Mouse (Mus musculus) hindbrain, embryonic 13.5 days (tissue): ENCODE measurements around the gene Bcl11a. TPM values are rescaled to one million over a fixed set of nuclear protein-coding genes. Genes with fewer than 3 reads are reported as not detected.

Source experiments
- ATAC-seq: fragments of 200-750 bp; cut with Nextera tagmentation; 2 replicates; pipeline ENCODE4 v1.8.0; 2017; ENCODE audit warnings: moderate TSS enrichment; ENCODE audit not compliant: low FRiP score
- H3K27ac ChIP-seq: fragments of 300-500 bp; sonication (generic); 2 replicates; pipeline ENCODE4 v1.5.1; 2015; ENCODE audit warnings: inconsistent platforms, mild to moderate bottlenecking, moderate library complexity
- H3K27me3 ChIP-seq: fragments of 300-500 bp; sonication (generic); 2 replicates; pipeline ENCODE4 v1.6.1; 2015; ENCODE audit warnings: mild to moderate bottlenecking, inconsistent platforms
- H3K36me3 ChIP-seq: fragments of 300-500 bp; sonication (generic); 2 replicates; pipeline ENCODE4 v1.6.1; 2015; ENCODE audit warnings: mild to moderate bottlenecking, inconsistent platforms
- H3K4me1 ChIP-seq: fragments of 300-500 bp; sonication (generic); replicated peaks from 2 replicates; pipeline ENCODE4 v1.6.1; 2015; ENCODE audit warnings: inconsistent platforms
- H3K4me2 ChIP-seq: fragments of 300-500 bp; sonication (generic); 2 replicates; pipeline ENCODE4 v1.6.1; 2015; ENCODE audit warnings: inconsistent platforms, mild to moderate bottlenecking, moderate library complexity
- H3K4me3 ChIP-seq: fragments of 300-500 bp; sonication (generic); 2 replicates; pipeline ENCODE4 v1.5.1; 2015; ENCODE audit warnings: mild to moderate bottlenecking, inconsistent platforms
- H3K9ac ChIP-seq: fragments of 300-500 bp; sonication (generic); 2 replicates; pipeline ENCODE4 v1.6.1; 2015; ENCODE audit warnings: mild to moderate bottlenecking, inconsistent platforms
- H3K9me3 ChIP-seq: fragments of 300-500 bp; sonication (generic); 2 replicates; pipeline ENCODE4 v1.6.1; 2016; ENCODE audit warnings: inconsistent platforms
- WGBS: fragments of 180-500 bp; shearing (Covaris S2); methylation state at CpG from one replicate; pipeline ENCODE4 v1.1.7; 2015; 5-methylcytosine and 5-hydroxymethylcytosine counted together
- polyA plus RNA-seq: library from polyadenylated mRNA; unstranded; fragments of >200 nt; fragmentation: Nextera tagmentation; extraction: Ambion mirVana; gene quantifications from 2 replicates; pipeline ENCODE4 v1.2.1, GENCODE M21; 2015

The Bcl11a gene
- polyA plus RNA-seq, 1 experiment from 2014 or later = 129 TPM

GRCm38 (mm10) chr11:24082385-24083075 lies 4.7 kb downstream of the Bcl11a start:
- Histone ChIP-seq H3K9ac (peak overlapping the region; percentile 99), H3K4me1 (peaks cover 47% of the 10 kb centered on the region), H3K9me3 (no peaks in the 10 kb centered on the region), H3K4me2 (peak overlapping the region; percentile 99), H3K36me3 (peaks cover 22% of the 10 kb centered on the region), H3K27ac (peak overlapping the region; percentile 100), H3K4me3 (peak overlapping the region; percentile 86), H3K27me3 (no peaks in the 10 kb centered on the region)
- no peak for ATAC-seq
- 11% methylated on average over 11 of the region's 11 CpGs for WGBS

GRCm38 (mm10) chr11:24083076-24083405 lies 5.2 kb downstream of the Bcl11a start:
- Histone ChIP-seq H3K27me3 (no peaks in the 10 kb centered on the region), H3K27ac (peak overlapping the region; percentile 100), H3K4me3 (peak overlapping the region; percentile 86), H3K4me2 (peak overlapping the region; percentile 99), H3K36me3 (peaks cover 27% of the 10 kb centered on the region), H3K9me3 (no peaks in the 10 kb centered on the region), H3K4me1 (peaks cover 52% of the 10 kb centered on the region), H3K9ac (peak overlapping the region; percentile 75)
- ATAC-seq = no peak
- WGBS = 37% methylated on average over 1 of the region's 1 CpGs

GRCm38 (mm10) chr11:24083423-24083822 lies 5.6 kb downstream of the Bcl11a start:
- Histone ChIP-seq H3K9ac (peak overlapping the region; percentile 75), H3K27me3 (no peaks in the 10 kb centered on the region), H3K4me2 (peak overlapping the region; percentile 99), H3K36me3 (peaks cover 27% of the 10 kb centered on the region), H3K9me3 (no peaks in the 10 kb centered on the region), H3K4me3 (peak overlapping the region; percentile 86), H3K4me1 (peaks cover 56% of the 10 kb centered on the region), H3K27ac (peak overlapping the region; percentile 100)
- 39% methylated on average over 7 of the region's 7 CpGs for WGBS
- no peak for ATAC-seq

GRCm38 (mm10) chr11:24084077-24084476 lies 6.2 kb downstream of the Bcl11a start:
- Histone ChIP-seq H3K9ac (peak overlapping the region; percentile 75), H3K9me3 (no peaks in the 10 kb centered on the region), H3K27ac (peak overlapping the region; percentile 86; the same call in 1 of the 2 replicates), H3K4me1 (peaks cover 62% of the 10 kb centered on the region), H3K4me2 (peak overlapping the region; percentile 99), H3K27me3 (no peaks in the 10 kb centered on the region), H3K36me3 (peaks cover 27% of the 10 kb centered on the region), H3K4me3 (peak overlapping the region; percentile 86)
- ATAC-seq = no peak
- WGBS = 51% methylated on average over 3 of the region's 3 CpGs

- 34% methylated on average over 4 of the region's 4 CpGs for whole genome bisulfite sequencing
- Histone ChIP-seq H3K4me2 (peak overlapping the region; percentile 99), H3K27ac (peak overlapping the region; percentile 86), H3K27me3 (no peaks in the 10 kb centered on the region), H3K36me3 (peaks cover 27% of the 10 kb centered on the region), H3K9me3 (no peaks in the 10 kb centered on the region), H3K4me3 (peak overlapping the region; percentile 28), H3K4me1 (peaks cover 68% of the 10 kb centered on the region), H3K9ac (peak overlapping the region; percentile 73)
- ATAC-seq = no peak
Observed at GRCm38 (mm10) chr11:24084590-24084989, 6.7 kb downstream of the Bcl11a start.

- peak overlapping the region; percentile 61 for H3K9ac ChIP-seq
- ATAC-seq = no peak
- no peaks in the 10 kb centered on the region for H3K27me3 ChIP-seq
- no peaks in the 10 kb centered on the region for H3K9me3 ChIP-seq
- peak overlapping the region; percentile 99 for H3K4me2 ChIP-seq
- peaks cover 29% of the 10 kb centered on the region for H3K36me3 ChIP-seq
- WGBS = 47% methylated on average over 6 of the region's 6 CpGs
- H3K27ac ChIP-seq = peak overlapping the region; percentile 78
- H3K4me1 ChIP-seq = peaks cover 74% of the 10 kb centered on the region
- H3K4me3 ChIP-seq = peak overlapping the region; percentile 20
Observed at GRCm38 (mm10) chr11:24085986-24086385, 8.1 kb downstream of the Bcl11a start.

GRCm38 (mm10) chr11:24087069-24087468 lies 9.2 kb downstream of the Bcl11a start:
- H3K9me3 ChIP-seq = no peaks in the 10 kb centered on the region

GRCm38 (mm10) chr11:24090443-24090842 lies 12.6 kb downstream of the Bcl11a start:
- Histone ChIP-seq H3K27ac (peak overlapping the region; percentile 35; the same call in 1 of the 2 replicates), H3K4me1 (peaks cover 89% of the 10 kb centered on the region), H3K36me3 (peaks cover 26% of the 10 kb centered on the region), H3K4me3 (0 out of 2 replicates have a peak overlapping the region, but pooled peaks have one; percentile 1), H3K9ac (peak overlapping the region; percentile 36; the same call in 1 of the 2 replicates), H3K4me2 (peak overlapping the region; percentile 99), H3K9me3 (no peaks in the 10 kb centered on the region), H3K27me3 (no peaks in the 10 kb centered on the region)
- WGBS = 72% methylated on average over 4 of the region's 4 CpGs
- no peak for ATAC-seq

More at GRCm38 (mm10) chr11:24087069-24087468, 9.2 kb downstream of the Bcl11a start:
- no peak for ATAC-seq
- H3K4me2 ChIP-seq = peak overlapping the region; percentile 99
- H3K4me3 ChIP-seq = 0 out of 2 replicates have a peak overlapping the region, but pooled peaks have one; percentile 20
- 69% methylated on average over 4 of the region's 4 CpGs for WGBS
- H3K9ac ChIP-seq = peak overlapping the region; percentile 61; the same call in 1 of the 2 replicates
- peaks cover 29% of the 10 kb centered on the region for H3K36me3 ChIP-seq
- H3K27me3 ChIP-seq = no peaks in the 10 kb centered on the region
- H3K4me1 ChIP-seq = peaks cover 82% of the 10 kb centered on the region
- H3K27ac ChIP-seq = peak overlapping the region; percentile 78

GRCm38 (mm10) chr11:24091393-24092080 lies 13.7 kb downstream of the Bcl11a start:
- peak overlapping the region; percentile 64 for H3K9ac ChIP-seq

GRCm38 (mm10) chr11:24092618-24093017 lies 14.8 kb downstream of the Bcl11a start:
- Histone ChIP-seq H3K9me3 (no peaks in the 10 kb centered on the region), H3K4me3 (no peak overlapping the region), H3K27ac (peak overlapping the region; percentile 56), H3K9ac (no peak overlapping the region; the same call in 1 of the 2 replicates), H3K4me1 (peaks cover 88% of the 10 kb centered on the region), H3K4me2 (peak overlapping the region; percentile 17; the same call in 1 of the 2 replicates), H3K36me3 (peaks cover 6% of the 10 kb centered on the region), H3K27me3 (no peaks in the 10 kb centered on the region)
- ATAC-seq = no peak
- 66% methylated on average over 3 of the region's 3 CpGs for WGBS

More at GRCm38 (mm10) chr11:24091393-24092080, 13.7 kb downstream of the Bcl11a start:
- 15% methylated on average over 15 of the region's 15 CpGs for WGBS
- Histone ChIP-seq H3K4me3 (peak overlapping the region; percentile 22), H3K4me2 (peak overlapping the region; percentile 55), H3K4me1 (peaks cover 88% of the 10 kb centered on the region), H3K27me3 (no peaks in the 10 kb centered on the region), H3K27ac (peak overlapping the region; percentile 76), H3K36me3 (peaks cover 15% of the 10 kb centered on the region), H3K9me3 (no peaks in the 10 kb centered on the region)
- ATAC-seq = 0 out of 2 replicates have a peak, but pooled peaks have one; percentile 27

GRCm38 (mm10) chr11:24094086-24094487 lies 16.2 kb downstream of the Bcl11a start:
- Histone ChIP-seq H3K27me3 (no peaks in the 10 kb centered on the region), H3K36me3 (peaks cover 2% of the 10 kb centered on the region; the same call in 1 of the 2 replicates), H3K27ac (peak overlapping the region; percentile 61; the same call in 1 of the 2 replicates), H3K4me2 (peak overlapping the region; percentile 50; the same call in 1 of the 2 replicates), H3K9ac (peak overlapping the region; percentile 58; the same call in 1 of the 2 replicates), H3K4me3 (no peak overlapping the region), H3K4me1 (peaks cover 86% of the 10 kb centered on the region), H3K9me3 (no peaks in the 10 kb centered on the region)
- 55% methylated on average over 5 of the region's 5 CpGs for WGBS
- no peak for ATAC-seq

GRCm38 (mm10) chr11:24095236-24095635 lies 17.4 kb downstream of the Bcl11a start:
- Histone ChIP-seq H3K4me2 (peak overlapping the region; percentile 50), H3K27me3 (no peaks in the 10 kb centered on the region), H3K9me3 (no peaks in the 10 kb centered on the region), H3K4me3 (peak overlapping the region; percentile 11), H3K36me3 (0 out of 2 replicates have a peak, but pooled peaks cover 1% of the 10 kb centered on the region), H3K9ac (peak overlapping the region; percentile 60), H3K27ac (peak overlapping the region; percentile 84), H3K4me1 (peaks cover 85% of the 10 kb centered on the region)
- WGBS = 32% methylated on average over 9 of the region's 9 CpGs
- no peak for ATAC-seq
